29 mouse cellular contexts compared by ENCODE assay signal in the genomic region with DNA sequence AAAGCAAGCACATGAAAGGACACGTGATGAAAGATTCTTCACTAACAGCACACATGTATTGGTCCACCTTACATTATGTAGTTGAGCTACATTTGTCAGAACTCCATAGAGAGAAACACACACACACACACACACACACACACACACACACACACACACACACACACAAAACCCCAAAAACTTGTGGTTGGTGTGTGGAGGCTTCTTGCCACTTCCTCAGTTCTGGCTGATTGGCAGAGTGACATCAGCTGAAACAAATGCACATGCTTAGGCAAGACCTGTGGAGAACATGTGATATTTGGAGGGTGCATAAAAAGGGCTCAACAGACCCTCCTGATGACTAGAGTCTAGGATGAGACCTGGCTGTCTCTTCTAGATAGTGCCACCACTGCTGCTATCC. TPM values are rescaled to one million over a fixed set of nuclear protein-coding genes. Genes with fewer than 3 reads are reported as not detected.
DNase-seq lines count a peak whose midpoint lies in the region; ATAC-seq and TF ChIP-seq lines count a peak whose summit lies in the region.
"Had no signal": no experiment of that assay in that cellular context is flagged by ENCODE, and none has a peak within 500 bp of the region (broad histone marks: within the 10 kb centered on the region; RNA-seq: fewer than 3 reads in every experiment).

No protein-coding gene starts in this region.

- H3K9me3 ChIP-seq in embryonic facial prominence, embryonic 10.5 days = no peaks in the 10 kb centered on the region
- H3K9me3 ChIP-seq: embryonic facial prominence, embryonic 12.5 days; embryonic facial prominence, embryonic 15.5 days; hindbrain, embryonic 10.5 days; hindbrain, embryonic 13.5 days; intestine, embryonic 15.5 days had no signal

- H3K36me3 ChIP-seq in thymus, adult 2 months (ENCODE audit: control insufficient read depth, insufficient read depth, low read length) = no peaks in the 10 kb centered on the region
- H3K36me3 ChIP-seq in embryonic facial prominence, embryonic 10.5 days (replicated peaks) = no peaks in the 10 kb centered on the region
- H3K36me3 ChIP-seq: embryonic facial prominence, embryonic 12.5 days; embryonic facial prominence, embryonic 15.5 days; hindbrain, embryonic 10.5 days; hindbrain, embryonic 13.5 days; intestine, embryonic 15.5 days had no signal

- no peak overlapping the region for H3K4me3 ChIP-seq in thymus, adult 2 months (ENCODE audit: control insufficient read depth, insufficient read depth, low read length)
- no peak overlapping the region for H3K4me3 ChIP-seq in embryonic facial prominence, embryonic 10.5 days
- H3K4me3 ChIP-seq: embryonic facial prominence, embryonic 12.5 days; embryonic facial prominence, embryonic 15.5 days; gastrocnemius, adult 2 months; heart, adult 2 months; hindbrain, embryonic 10.5 days; hindbrain, embryonic 13.5 days; intestine, embryonic 15.5 days had no signal

- H3K27me3 ChIP-seq in thymus, adult 2 months (ENCODE audit: control insufficient read depth, insufficient read depth, low read length) = no peaks in the 10 kb centered on the region
- H3K27me3 ChIP-seq in embryonic facial prominence, embryonic 10.5 days (replicated peaks; ENCODE audit: low read depth, poor library complexity, severe bottlenecking) = peaks cover 7% of the 10 kb centered on the region
- H3K27me3 ChIP-seq: embryonic facial prominence, embryonic 12.5 days; embryonic facial prominence, embryonic 15.5 days; hindbrain, embryonic 13.5 days; intestine, embryonic 15.5 days had no signal

- 60% methylated on average over 1 of the region's 1 CpGs for WGBS in thymus, adult 2 months
- 88% methylated on average over 1 of the region's 1 CpGs for WGBS in embryonic facial prominence, embryonic 10.5 days

- peak; percentile 42 for ATAC-seq in granulocyte monocyte progenitor cell, adult 5-6 weeks (replicated peaks; ENCODE audit: poor library complexity, severe bottlenecking)
- ATAC-seq: activated CD4-positive, CD25-positive, alpha-beta regulatory T cell, adult 4 months; forebrain, embryonic 14.5 days; forebrain, postnatal 0 days; hindbrain, embryonic 16.5 days; intestine, embryonic 15.5 days had no signal

- TF ChIP-seq POLR2A in thymus, adult 2 months (IDR thresholded peaks at IDR 0.05; ENCODE audit: control insufficient read depth, extremely low read depth, insufficient read depth, low read length, poor library complexity) = no peak

- peaks cover 5% of the 10 kb centered on the region; the same call in 1 of the 2 replicates for H3K4me1 ChIP-seq in thymus, adult 2 months (replicated peaks; ENCODE audit: control insufficient read depth, insufficient read depth, low read length)
- peaks cover 6% of the 10 kb centered on the region for H3K4me1 ChIP-seq in embryonic facial prominence, embryonic 10.5 days
- H3K4me1 ChIP-seq: embryonic facial prominence, embryonic 12.5 days had no signal

- no peak overlapping the region for H3K27ac ChIP-seq in thymus, adult 2 months (ENCODE audit: control insufficient read depth, insufficient read depth, low read length)
- H3K27ac ChIP-seq in embryonic facial prominence, embryonic 10.5 days (replicated peaks) = no peak overlapping the region
- H3K27ac ChIP-seq: embryonic facial prominence, embryonic 12.5 days; embryonic facial prominence, embryonic 15.5 days; gastrocnemius, adult 2 months; heart, adult 2 months; hindbrain, embryonic 10.5 days; hindbrain, embryonic 13.5 days; intestine, embryonic 15.5 days had no signal

- no peak for TF ChIP-seq CTCF in thymus, adult 2 months (IDR thresholded peaks at IDR 0.05; ENCODE audit: borderline replicate concordance, control insufficient read depth, extremely low read depth, insufficient read depth, low read length, poor library complexity)

- DNase-seq in thymus, postnatal 4 days = peak; percentile 9
- no peak for DNase-seq in thymus, adult 2 months
- peak; percentile 13 to 27 for DNase-seq in CD8-positive naive resting alpha-beta T cell, adult 2 months (ENCODE audit: low read depth in 2 of 2, low spot score in 2 of 2)
- peak; percentile 68 for DNase-seq in naive thymus-derived CD4-positive, alpha-beta T cell, adult 2 months (ENCODE audit: low read depth)
- no peak for DNase-seq in embryonic facial prominence, embryonic 10.5 days (ENCODE audit: low spot score)
- no peak for DNase-seq in gastrocnemius, postnatal 14 days
- no peak for DNase-seq in cerebellum, postnatal 25 days
- DNase-seq: adrenal gland, adult 8-10 months; adrenal gland, postnatal 36 days; cerebellum, adult 11 months; cerebellum, adult 2 months; cerebellum, adult 9-11 months; cerebellum, postnatal 36 days; forebrain, postnatal 0 days; gastrocnemius, adult 2 months; gastrocnemius, postnatal 25 days; heart, adult 2 months had no signal

- intact Hi-C loops in gastrocnemius, postnatal 14 days (cut with DNase I; ENCODE audit: low total_unique reads) = no loop called here

RNA-seq across cellular contexts. Expression of gene 4930524B15Rik, which starts 1.4 kb away (rescaled TPM):
- 0.12 TPM in 1 of 2 replicates, not detected in the other for polyA plus RNA-seq in thymus, adult 2 months (2012; rRNA removed)
- not detected in 2 replicates for total RNA-seq in granulocyte monocyte progenitor cell, adult 5-6 weeks (2014; fragmentation: Nextera tagmentation)
- total RNA-seq in granulocyte monocyte progenitor cell, adult 5-6 weeks (2017) = not detected in 2 replicates
- polyA plus RNA-seq in embryonic facial prominence, embryonic 10.5 days (2016; fragmentation: Nextera tagmentation; extraction: Ambion mirVana) = 0.10 and 0.14 TPM in 2 replicates
- not detected for total RNA-seq in gastrocnemius, postnatal 14 days (2021)
- total RNA-seq: adrenal gland, adult 8-10 months; adrenal gland, postnatal 36 days; gastrocnemius, adult 2 months; gastrocnemius, postnatal 25 days; heart, adult 2 months; heart, postnatal 25 days; MEL had no signal
- polyA plus RNA-seq: activated CD4-positive, CD25-positive, alpha-beta regulatory T cell, adult 4 months; embryonic facial prominence, embryonic 15.5 days; heart, adult 2 months; heart, embryonic 14.5 days; intestine, embryonic 15.5 days had no signal

RNA-seq across cellular contexts. Expression of gene Nsg2, which starts 36.3 kb away (rescaled TPM):
- 299 and 344 TPM in 2 replicates for polyA plus RNA-seq in thymus, adult 2 months (2012; rRNA removed)
- not detected in 2 replicates for total RNA-seq in granulocyte monocyte progenitor cell, adult 5-6 weeks (2014; fragmentation: Nextera tagmentation)
- not detected in 2 replicates for total RNA-seq in granulocyte monocyte progenitor cell, adult 5-6 weeks (2017)
- 10.1 and 11.3 TPM in 2 replicates for polyA plus RNA-seq in embryonic facial prominence, embryonic 10.5 days (2016; fragmentation: Nextera tagmentation; extraction: Ambion mirVana)
- under 1 TPM; 0.40 to 0.68 TPM for total RNA-seq in gastrocnemius, postnatal 14 days (2021)
- total RNA-seq: gastrocnemius, adult 2 months; MEL had no signal

Comparison
In these comparisons a context has a peak if more than half of its experiments do, and no peak if none do; other contexts are left out.
1. DNase-seq: peak in thymus, postnatal 4 days (single experiment), CD8-positive naive resting alpha-beta T cell, adult 2 months (2 of 2) and naive thymus-derived CD4-positive, alpha-beta T cell, adult 2 months (single experiment); none in thymus, adult 2 months (single experiment), embryonic facial prominence, embryonic 10.5 days (single experiment), gastrocnemius, postnatal 14 days (single experiment) and cerebellum, postnatal 25 days (0 of 2).